Mouse (Mus musculus): ENCODE measurements at regions not wholly inside any gene's neighbourhood (a gene's known extent, or its start where the extent isn't known, plus 50 kb on each side); places are given as distances from the start of the nearest gene placed in this dataset.

GRCm38 (mm10) chr14:90049806-90050205, 1578.6 kb upstream of the Pcdh20 start:
- no peak for TF ChIP-seq CTCF (IDR thresholded peaks at IDR 0.05)
- TF ChIP-seq POLR2A (IDR thresholded peaks at IDR 0.05; ENCODE audit: insufficient read depth, low read depth, low read length), result no peak

All from heart, adult 2 months (tissue).